Mouse (Mus musculus) testis, adult 2 months (tissue): ENCODE measurements at regions not wholly inside any gene's neighbourhood (a gene's known extent, or its start where the extent isn't known, plus 50 kb on each side); places are given as distances from the start of the nearest gene placed in this dataset.

ENCODE experiments used
- CTCF ChIP-seq: fragments of 200-500 bp; IDR thresholded peaks from 2 replicates; pipeline ENCODE4 v1.5.1; 2012; ENCODE audit warnings: low read depth, mild to moderate bottlenecking, inconsistent platforms, low read length, moderate library complexity; ENCODE audit not compliant: control insufficient read depth, insufficient read depth, insufficient replicate concordance
- POLR2A ChIP-seq: fragments of 200-500 bp; IDR thresholded peaks from 2 replicates; pipeline ENCODE4 v1.6.1; 2012; ENCODE audit warnings: low read depth, mild to moderate bottlenecking, inconsistent platforms, low read length, moderate library complexity; ENCODE audit not compliant: control insufficient read depth

DNA sequence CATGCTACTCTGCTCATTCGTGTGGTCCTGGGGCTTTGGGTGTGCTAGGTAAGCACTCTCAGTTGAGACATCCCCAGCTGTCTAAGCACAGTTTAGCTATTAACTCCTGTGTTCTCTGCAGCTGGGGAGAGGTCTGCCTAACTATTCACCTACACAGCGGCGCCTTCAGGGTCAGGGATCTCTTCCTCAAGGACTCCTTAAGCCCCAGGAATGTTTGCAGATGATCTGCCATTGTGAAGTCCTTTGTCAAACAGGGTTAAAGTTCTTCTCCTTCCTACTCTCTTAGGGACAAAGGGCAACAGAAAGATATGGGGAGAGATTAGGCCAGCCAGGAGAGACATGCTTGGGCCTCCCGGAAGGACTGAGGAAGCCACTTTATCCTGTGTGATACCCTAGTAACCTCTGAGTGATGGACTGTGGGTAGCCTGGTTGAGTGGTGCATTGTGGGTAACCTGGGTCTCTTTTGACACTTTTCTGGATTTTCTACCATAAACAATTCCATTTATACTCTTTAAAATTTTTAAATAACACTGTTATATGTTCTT, 51.7 kb upstream of the Podxl start:
- no peak for TF ChIP-seq CTCF
- TF ChIP-seq POLR2A: no peak
